Mouse (Mus musculus) hindbrain, embryonic 10.5 days (tissue): ENCODE results near the gene Cadps2. TPM values are rescaled to one million over a fixed set of nuclear protein-coding genes. Genes with fewer than 3 reads are reported as not detected.
A peak's percentile ranks its signal among the peaks of the same experiment; 100 is the strongest.

Source experiments
- DNase-seq: peaks from one replicate; pipeline ENCODE4 v3.0.0-alpha.2; 2017; ENCODE audit warnings: low spot score
- H3K27ac ChIP-seq: fragments of 300-500 bp; sonication (generic); 2 replicates; pipeline ENCODE4 v1.5.1; 2016; ENCODE audit warnings: mild to moderate bottlenecking, moderate library complexity
- H3K27me3 ChIP-seq: fragments of 300-500 bp; sonication (generic); 2 replicates; pipeline ENCODE4 v1.6.1; 2016; ENCODE audit warnings: mild to moderate bottlenecking; ENCODE audit not compliant: poor library complexity, insufficient read depth, severe bottlenecking
- H3K36me3 ChIP-seq: fragments of 300-500 bp; sonication (generic); 2 replicates; pipeline ENCODE4 v1.6.1; 2016; ENCODE audit warnings: mild to moderate bottlenecking, moderate library complexity
- H3K4me1 ChIP-seq: fragments of 300-500 bp; sonication (generic); replicated peaks from 2 replicates; pipeline ENCODE4 v1.6.1; 2016; ENCODE audit warnings: mild to moderate bottlenecking
- H3K4me3 ChIP-seq: fragments of 300-500 bp; sonication (generic); 2 replicates; pipeline ENCODE4 v1.5.1; 2016; ENCODE audit warnings: mild to moderate bottlenecking, moderate library complexity
- H3K9me3 ChIP-seq: fragments of 300-500 bp; sonication (generic); 2 replicates; pipeline ENCODE4 v1.6.1; 2016; ENCODE audit warnings: mild to moderate bottlenecking, moderate library complexity
- WGBS: fragments of 180-500 bp; shearing (Covaris S2); methylation state at CpG from one replicate; pipeline ENCODE4 v1.1.7; 2016; 5-methylcytosine and 5-hydroxymethylcytosine counted together
- polyA plus RNA-seq: library from polyadenylated mRNA; unstranded; fragments of >200 nt; fragmentation: Nextera tagmentation; extraction: Ambion mirVana; gene quantifications from 2 replicates; pipeline ENCODE4 v1.2.1, GENCODE M21; 2016

Cadps2 gene
- polyA plus RNA-seq, 1 experiment from 2014 or later = 1.4 TPM

DNA sequence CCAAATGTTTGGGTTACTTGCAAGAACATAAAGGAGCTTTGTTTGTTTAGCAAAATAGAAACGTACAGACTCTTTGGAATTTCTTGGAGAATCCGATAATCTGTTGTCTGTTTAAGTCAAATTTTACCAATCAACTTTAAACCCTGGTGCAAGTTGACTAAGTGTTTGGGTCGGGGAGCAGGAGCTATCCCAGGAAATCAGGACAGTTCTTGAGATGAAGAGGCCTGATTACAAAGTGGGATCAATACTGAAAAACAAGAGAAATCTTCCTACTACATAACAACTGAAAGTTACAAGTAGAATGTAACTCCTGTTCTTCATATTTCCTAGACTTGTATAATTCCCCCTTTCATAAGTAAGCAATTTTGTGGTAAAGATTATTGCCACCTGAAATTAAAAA lies 587.8 kb downstream of the Cadps2 start:
- H3K27ac ChIP-seq = no peak overlapping the region
- no peak for DNase-seq
- no peaks in the 10 kb centered on the region for H3K36me3 ChIP-seq
- H3K9me3 ChIP-seq = no peaks in the 10 kb centered on the region
- H3K4me3 ChIP-seq = no peak overlapping the region
- WGBS = 2% methylated on average over 3 of the region's 3 CpGs
- H3K4me1 ChIP-seq = peaks cover 41% of the 10 kb centered on the region
- peaks cover 99% of the 10 kb centered on the region for H3K27me3 ChIP-seq

GRCm38 (mm10) chr6:23250288-23250955 lies 588.8 kb downstream of the Cadps2 start:
- Histone ChIP-seq H3K36me3 (no peaks in the 10 kb centered on the region), H3K27me3 (peaks cover 99% of the 10 kb centered on the region), H3K4me1 (peaks cover 44% of the 10 kb centered on the region), H3K9me3 (no peaks in the 10 kb centered on the region), H3K27ac (no peak overlapping the region), H3K4me3 (peak overlapping the region; percentile 56; the same call in 1 of the 2 replicates)
- under 1% methylated on average over 22 of the region's 22 CpGs for WGBS
- peak; percentile 50 for DNase-seq

DNA sequence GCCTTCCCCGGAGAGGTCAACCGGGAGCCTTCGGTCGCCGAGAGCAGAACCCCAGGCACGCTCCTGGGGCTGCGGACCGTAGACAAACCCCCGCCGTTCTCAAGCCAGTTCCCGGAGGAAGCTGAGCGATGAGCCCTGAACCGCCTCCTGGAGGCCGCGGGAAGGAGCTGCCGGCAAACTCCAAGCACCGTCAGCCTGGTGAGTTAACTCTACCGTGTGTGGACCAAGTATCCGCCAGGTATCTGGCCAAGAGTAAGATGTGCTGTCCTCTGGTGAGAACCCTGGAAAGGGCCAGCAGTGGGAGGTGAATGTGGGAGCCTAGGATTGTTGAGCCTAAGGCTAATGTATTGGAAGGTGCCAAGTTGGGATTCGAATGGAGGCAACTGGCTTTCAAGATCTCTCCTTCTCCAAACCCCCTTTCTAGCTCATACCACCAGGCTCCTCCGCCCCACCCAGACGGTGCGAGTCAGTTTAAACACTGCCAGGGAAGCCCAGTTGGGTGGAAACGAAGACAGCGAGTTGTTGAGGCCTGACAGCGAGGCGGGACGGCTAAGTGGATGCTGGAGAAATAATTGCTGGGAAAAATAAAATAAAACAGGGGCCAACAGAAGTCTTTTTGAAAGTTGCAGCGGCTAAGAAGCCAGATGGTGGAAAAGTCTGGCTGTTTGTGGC lies 589.5 kb downstream of the Cadps2 start:
- under 1% methylated on average over 29 of the region's 29 CpGs for WGBS
- Histone ChIP-seq H3K4me3 (peak overlapping the region; percentile 56), H3K4me1 (peaks cover 44% of the 10 kb centered on the region), H3K36me3 (no peaks in the 10 kb centered on the region), H3K9me3 (no peaks in the 10 kb centered on the region), H3K27ac (peak overlapping the region; percentile 67), H3K27me3 (peaks cover 99% of the 10 kb centered on the region)
- peak; percentile 81 for DNase-seq

- H3K36me3 ChIP-seq = no peaks in the 10 kb centered on the region
- H3K4me3 ChIP-seq = peak overlapping the region; percentile 56
- H3K9me3 ChIP-seq = no peaks in the 10 kb centered on the region
- H3K27me3 ChIP-seq = peaks cover 99% of the 10 kb centered on the region
- under 1% methylated on average over 24 of the region's 24 CpGs for whole genome bisulfite sequencing
- H3K27ac ChIP-seq = peak overlapping the region; percentile 67; the same call in 1 of the 2 replicates
- peaks cover 43% of the 10 kb centered on the region for H3K4me1 ChIP-seq
- peak; percentile 62 for DNase-seq
These were observed 590.2 kb downstream of the Cadps2 start for GRCm38 (mm10) chr6:23249053-23249401.

- peaks cover 99% of the 10 kb centered on the region for H3K27me3 ChIP-seq
- H3K9me3 ChIP-seq = no peaks in the 10 kb centered on the region
- peaks cover 37% of the 10 kb centered on the region for H3K4me1 ChIP-seq
- peak within 1 kb of the TSS; percentile 56 for H3K4me3 ChIP-seq
- peak within 1 kb of the TSS; percentile 67; the same call in 1 of the 2 replicates for H3K27ac ChIP-seq
- H3K36me3 ChIP-seq = no peaks in the 10 kb centered on the region
- WGBS = under 1% methylated on average over 31 of the region's 31 CpGs
- DNase-seq = peak; percentile 58
These were observed 590.7 kb downstream of the Cadps2 start, which contains the start of gene Fezf1 for GRCm38 (mm10) chr6:23248313-23249052. Gene Fezf1 (minus strand): TSS chr6:23248362.

- WGBS = under 1% methylated on average over 61 of the region's 61 CpGs
- Histone ChIP-seq H3K36me3 (no peaks in the 10 kb centered on the region), H3K9me3 (no peaks in the 10 kb centered on the region), H3K4me3 (peak overlapping the region; percentile 56), H3K27me3 (peaks cover 99% of the 10 kb centered on the region), H3K27ac (no peak overlapping the region), H3K4me1 (peaks cover 36% of the 10 kb centered on the region)
- peak; percentile 65 for DNase-seq
These were observed 591.5 kb downstream of the Cadps2 start for GRCm38 (mm10) chr6:23247512-23248312.

GRCm38 (mm10) chr6:23246790-23247511 lies 592.3 kb downstream of the Cadps2 start:
- Histone ChIP-seq H3K9me3 (no peaks in the 10 kb centered on the region), H3K27me3 (peaks cover 99% of the 10 kb centered on the region), H3K36me3 (no peaks in the 10 kb centered on the region), H3K4me3 (peak overlapping the region; percentile 56), H3K4me1 (peaks cover 36% of the 10 kb centered on the region), H3K27ac (no peak overlapping the region)
- peak; percentile 32 for DNase-seq
- under 1% methylated on average over 23 of the region's 23 CpGs for WGBS

DNA sequence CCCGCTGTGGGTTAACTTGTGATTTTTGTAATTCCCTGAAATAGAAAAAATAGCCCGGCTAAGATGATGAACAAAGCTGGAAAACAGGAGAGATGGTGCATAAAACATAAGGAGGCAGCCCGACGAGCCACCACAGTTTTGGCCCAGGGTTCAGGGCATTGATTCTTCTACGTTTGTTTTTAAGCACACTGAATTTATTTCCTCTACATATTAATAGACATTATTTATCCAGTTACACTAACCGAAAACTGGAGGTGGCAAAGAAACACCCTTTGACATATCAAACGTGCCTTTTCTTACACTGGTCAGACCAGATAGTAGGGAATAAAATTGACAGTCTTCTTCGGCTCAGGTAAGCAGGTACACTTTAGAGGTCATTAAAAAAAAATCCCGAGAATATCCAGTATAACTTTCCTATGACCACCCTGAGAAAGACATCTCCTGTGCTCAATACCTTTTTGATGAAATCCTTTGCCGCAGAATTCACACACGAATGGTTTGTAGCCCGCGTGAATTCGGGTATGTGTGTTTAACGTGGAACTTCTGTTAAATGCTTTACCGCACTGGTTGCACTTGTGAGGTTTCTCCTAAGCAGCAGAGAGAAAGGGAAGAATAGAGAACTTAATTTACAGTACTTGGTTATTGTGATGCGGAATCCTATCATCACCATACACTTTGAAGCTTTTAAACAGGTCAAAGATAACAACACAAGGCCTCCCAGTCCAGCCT lies 593.0 kb downstream of the Cadps2 start:
- Histone ChIP-seq H3K4me1 (peaks cover 36% of the 10 kb centered on the region), H3K27me3 (peaks cover 99% of the 10 kb centered on the region), H3K36me3 (no peaks in the 10 kb centered on the region), H3K27ac (no peak overlapping the region), H3K9me3 (no peaks in the 10 kb centered on the region), H3K4me3 (no peak overlapping the region; the same call in 1 of the 2 replicates)
- DNase-seq = no peak
- 3% methylated on average over 17 of the region's 17 CpGs for WGBS

GRCm38 (mm10) chr6:23245545-23246011 lies 593.6 kb downstream of the Cadps2 start:
- Histone ChIP-seq H3K27ac (no peak overlapping the region), H3K36me3 (no peaks in the 10 kb centered on the region), H3K9me3 (no peaks in the 10 kb centered on the region), H3K4me3 (peak overlapping the region; percentile 30), H3K4me1 (peaks cover 36% of the 10 kb centered on the region), H3K27me3 (peaks cover 100% of the 10 kb centered on the region)
- peak; percentile 63 for DNase-seq
- under 1% methylated on average over 23 of the region's 23 CpGs for WGBS

DNA sequence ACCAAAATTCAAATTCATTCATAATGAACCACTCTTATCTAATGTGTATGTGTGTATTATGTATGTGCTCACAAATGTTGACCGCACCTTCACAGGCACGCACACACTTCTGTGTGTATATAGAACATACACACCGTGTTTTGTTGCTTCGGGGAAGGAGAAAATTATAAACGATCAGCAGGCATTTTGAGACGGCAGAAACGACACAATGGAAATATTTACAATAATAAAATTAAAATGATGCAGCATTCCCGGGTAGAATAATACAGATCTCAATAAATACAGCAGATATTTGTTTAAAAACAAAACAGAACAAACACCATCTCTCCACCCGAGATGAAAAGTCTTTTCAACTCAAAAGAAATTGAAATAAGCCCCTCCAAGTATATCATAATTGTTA lies 594.1 kb downstream of the Cadps2 start:
- 11% methylated on average over 9 of the region's 9 CpGs for WGBS
- Histone ChIP-seq H3K27me3 (peaks cover 96% of the 10 kb centered on the region), H3K36me3 (no peaks in the 10 kb centered on the region), H3K9me3 (no peaks in the 10 kb centered on the region), H3K4me1 (peaks cover 33% of the 10 kb centered on the region), H3K4me3 (no peak overlapping the region), H3K27ac (no peak overlapping the region)
- no peak for DNase-seq
